Mouse (Mus musculus) stomach, postnatal 0 days (tissue): ENCODE data around the gene Pcif1.
"Not testable (repeated sequence)": the region's sequence is repeated elsewhere in the genome, so short reads cannot be mapped to it uniquely, and the experiment has no call there.

Source experiments
- CTCF ChIP-seq: IDR thresholded peaks from 2 replicates; pipeline ENCODE4 v1.5.1; 2016; ENCODE audit warnings: antibody characterized with exemption, low read depth, mild to moderate bottlenecking, moderate library complexity
- EP300 ChIP-seq: optimal IDR thresholded peaks from 2 replicates; pipeline ENCODE3; 2016; ENCODE audit warnings: antibody characterized with exemption

DNA sequence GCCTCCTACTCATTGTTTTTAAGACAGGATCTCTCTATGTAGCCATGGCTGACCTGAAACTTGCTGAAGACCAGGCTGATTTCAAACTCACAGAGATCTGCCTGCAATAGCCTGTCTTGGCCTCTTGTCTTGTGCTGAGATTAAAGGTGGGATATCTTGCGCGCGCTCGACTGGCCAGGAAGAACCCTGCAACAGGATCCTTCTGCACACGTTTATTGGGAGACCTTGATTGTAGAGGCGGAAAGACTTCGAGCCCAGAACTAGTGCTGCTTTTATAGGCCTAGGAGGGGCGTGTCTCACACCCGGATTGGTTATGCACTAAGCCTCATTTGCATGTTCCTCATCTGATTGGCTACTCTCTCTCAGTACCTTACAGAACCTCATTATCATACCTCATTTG is 15.7 kb upstream of the Pcif1 start:
- TF ChIP-seq CTCF, EP300: not testable (repeated sequence)
